Mouse (Mus musculus): Measurements from ENCODE around the gene Anapc7. TPM values are rescaled to one million over a fixed set of nuclear protein-coding genes. Genes with fewer than 3 reads are reported as not detected.

Gene Anapc7
- polyA plus RNA-seq, 2 experiments = 27.6 to 49.8 TPM

DNA sequence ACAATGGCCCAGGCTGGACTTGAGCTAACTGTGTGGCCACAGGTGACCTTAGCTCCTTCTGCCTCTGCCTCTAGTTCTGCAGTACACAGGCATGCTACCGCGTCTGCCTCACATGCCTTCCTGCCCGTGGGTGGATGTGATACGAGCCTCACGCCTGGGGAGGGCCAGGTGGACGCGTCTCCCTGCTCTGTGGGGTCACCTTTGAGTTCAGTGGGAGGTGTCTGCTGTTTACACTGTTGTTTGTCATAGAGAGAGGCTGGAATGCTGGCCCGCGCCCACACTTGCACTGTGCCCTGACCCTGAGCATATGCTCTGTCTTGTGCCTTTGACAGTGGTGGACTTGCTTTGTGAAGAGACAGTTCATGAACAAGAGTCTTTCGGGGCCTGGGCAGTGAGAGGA lies 16.0 kb upstream of the Anapc7 start:
- ATAC-seq (ENCODE audit: low FRiP score, low read depth) = no peak
- peaks cover 5% of the 10 kb centered on the region; the same call in 1 of the 2 replicates for H3K9me3 ChIP-seq (ENCODE audit: control insufficient read depth, low read length)

DNA sequence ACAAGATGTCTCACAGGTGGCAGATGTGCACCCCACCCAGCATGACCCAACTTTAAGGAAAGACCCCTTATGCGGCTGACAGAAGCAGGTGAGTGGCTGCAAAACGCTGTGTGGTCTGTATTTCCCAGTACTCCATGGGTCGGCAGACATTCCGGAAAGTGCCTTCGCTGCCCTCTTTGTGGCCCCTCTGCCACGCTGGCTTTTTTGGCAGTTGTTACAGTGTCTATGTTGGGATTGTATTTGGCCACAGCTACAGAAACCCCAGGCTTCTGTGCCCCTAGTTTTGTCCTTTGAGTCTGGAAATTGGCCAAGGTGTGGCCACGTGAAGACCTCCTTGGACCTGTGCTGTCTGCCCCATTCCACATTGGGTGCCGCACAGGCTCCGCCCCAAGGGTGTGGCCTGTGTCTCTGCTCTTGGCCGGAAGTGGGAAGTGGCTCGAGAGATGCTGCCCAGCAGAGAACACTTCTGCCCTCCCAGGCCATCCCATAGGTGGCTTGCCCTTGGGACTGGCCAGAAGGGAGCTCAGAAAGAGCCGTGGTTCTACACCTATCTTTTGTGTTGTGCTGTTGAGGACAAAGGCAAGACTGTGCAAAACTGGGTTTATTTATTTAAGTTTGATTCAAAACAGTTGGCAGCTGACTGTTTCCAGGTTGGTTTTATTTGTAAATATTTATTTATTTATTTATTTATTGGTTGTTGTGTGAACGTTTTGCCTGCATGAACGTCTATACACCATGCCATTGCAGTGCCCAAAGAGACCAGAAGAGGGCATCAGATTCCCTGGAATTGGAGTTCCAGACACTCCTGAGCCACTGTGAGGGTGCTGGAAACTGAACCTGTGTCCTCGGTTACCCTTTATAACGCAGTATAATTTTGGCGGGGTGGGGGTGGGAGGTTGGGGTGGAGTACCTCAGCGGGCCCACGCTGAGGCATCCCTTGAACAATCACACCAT lies 11.5 kb upstream of the Anapc7 start:
- no peak for TF ChIP-seq POLR2A (IDR thresholded peaks at IDR 0.05; ENCODE audit: borderline replicate concordance, extremely low read depth, insufficient read depth, insufficient read length)
- H3K9ac ChIP-seq (ENCODE audit: low read depth, low read length, severe bottlenecking) = no peak overlapping the region
- H3K36me3 ChIP-seq (ENCODE audit: control insufficient read depth, insufficient read depth, low read length) = peaks cover 25% of the 10 kb centered on the region
- DNase-seq (ENCODE audit: low spot score) (no peak), ATAC-seq (ENCODE audit: low FRiP score, low read depth) (no peak)
- no peak overlapping the region for H3K4me2 ChIP-seq (replicated peaks; ENCODE audit: low read depth, low read length, severe bottlenecking)
- no peaks in the 10 kb centered on the region for H3K4me1 ChIP-seq (ENCODE audit: control insufficient read depth, insufficient read depth, low read length)
- peaks cover 5% of the 10 kb centered on the region; the same call in 1 of the 2 replicates for H3K9me3 ChIP-seq (ENCODE audit: control insufficient read depth, low read length)
- no peak overlapping the region for H3K27ac ChIP-seq (replicated peaks; ENCODE audit: low read depth, low read length)
- 85% methylated on average over 19 of the region's 19 CpGs for WGBS
- no peaks in the 10 kb centered on the region for H3K27me3 ChIP-seq (ENCODE audit: control insufficient read depth, insufficient read depth, low read length)
- no peak overlapping the region for H3K4me3 ChIP-seq (replicated peaks; ENCODE audit: low read length)

More for the DNA sequence above, 16.0 kb upstream of the Anapc7 start:
- WGBS = 92% methylated on average over 10 of the region's 10 CpGs
- Histone ChIP-seq H3K4me3 (replicated peaks; ENCODE audit: low read length) (no peak overlapping the region), H3K36me3 (ENCODE audit: control insufficient read depth, insufficient read depth, low read length) (peaks cover 66% of the 10 kb centered on the region), H3K4me1 (ENCODE audit: control insufficient read depth, insufficient read depth, low read length) (no peaks in the 10 kb centered on the region), H3K27ac (replicated peaks; ENCODE audit: low read depth, low read length) (no peak overlapping the region), H3K27me3 (ENCODE audit: control insufficient read depth, insufficient read depth, low read length) (no peaks in the 10 kb centered on the region), H3K9ac (ENCODE audit: low read depth, low read length, severe bottlenecking) (no peak overlapping the region), H3K4me2 (replicated peaks; ENCODE audit: low read depth, low read length, severe bottlenecking) (no peak overlapping the region)
- DNase-seq (ENCODE audit: low spot score) = no peak
- no peak for TF ChIP-seq POLR2A (IDR thresholded peaks at IDR 0.05; ENCODE audit: borderline replicate concordance, extremely low read depth, insufficient read depth, insufficient read length)

DNA sequence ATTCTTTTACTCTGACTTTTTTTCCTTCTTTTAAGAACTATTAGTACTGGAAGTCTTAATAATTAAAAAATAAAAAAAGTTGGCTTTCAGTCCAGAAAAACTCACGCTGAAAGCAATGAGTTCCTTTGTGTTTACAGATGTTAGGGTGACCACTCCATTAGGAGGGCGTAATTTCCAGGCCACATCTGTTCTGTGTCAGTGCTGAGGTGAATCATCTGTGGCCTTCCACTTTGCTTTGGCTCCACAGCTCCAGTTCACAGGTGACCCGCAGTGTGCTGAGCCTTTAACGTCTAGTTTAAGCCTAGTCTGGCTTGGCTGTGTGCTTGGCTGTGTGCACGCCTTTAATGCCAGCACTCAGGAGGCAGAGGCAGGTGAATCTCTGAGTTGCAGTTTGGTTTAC lies 9.6 kb upstream of the Anapc7 start:
- DNase-seq (ENCODE audit: low spot score) = no peak

DNA sequence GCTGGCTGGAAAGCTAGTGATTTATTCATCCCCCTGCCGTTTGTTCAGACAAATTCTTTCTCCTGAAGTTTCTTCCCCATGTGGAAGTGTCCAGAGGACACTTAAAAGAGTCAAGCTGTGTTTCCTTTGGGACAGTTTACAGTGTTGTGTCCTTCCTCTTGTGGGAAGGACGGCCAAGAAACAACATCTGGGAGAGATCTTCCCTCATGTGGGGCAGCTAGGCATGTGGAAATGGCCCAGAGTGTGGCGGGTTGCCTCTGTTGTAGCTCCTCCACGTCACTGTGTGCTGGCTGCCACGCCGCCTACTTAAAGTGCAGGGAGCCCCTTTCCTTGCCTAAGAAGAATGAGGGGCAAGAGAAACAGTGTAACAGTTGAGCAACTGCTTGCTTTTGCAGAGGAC lies 8.7 kb upstream of the Anapc7 start:
- 51% methylated on average over 6 of the region's 6 CpGs for WGBS
- H3K4me2 ChIP-seq (replicated peaks; ENCODE audit: low read depth, low read length, severe bottlenecking) = no peak overlapping the region
- no peak overlapping the region for H3K27ac ChIP-seq (replicated peaks; ENCODE audit: low read depth, low read length)
- ATAC-seq (ENCODE audit: low FRiP score, low read depth) = no peak
- no peak for DNase-seq (ENCODE audit: low spot score)
- H3K27me3 ChIP-seq (ENCODE audit: control insufficient read depth, insufficient read depth, low read length) = no peaks in the 10 kb centered on the region
- TF ChIP-seq POLR2A (IDR thresholded peaks at IDR 0.05; ENCODE audit: borderline replicate concordance, extremely low read depth, insufficient read depth, insufficient read length) = no peak
- no peaks in the 10 kb centered on the region for H3K4me1 ChIP-seq (ENCODE audit: control insufficient read depth, insufficient read depth, low read length)
- H3K36me3 ChIP-seq (ENCODE audit: control insufficient read depth, insufficient read depth, low read length) = no peaks in the 10 kb centered on the region
- no peak overlapping the region for H3K9ac ChIP-seq (ENCODE audit: low read depth, low read length, severe bottlenecking)
- H3K9me3 ChIP-seq (ENCODE audit: control insufficient read depth, low read length) = no peaks in the 10 kb centered on the region
- no peak overlapping the region for H3K4me3 ChIP-seq (replicated peaks; ENCODE audit: low read length)

More for the DNA sequence above, 9.6 kb upstream of the Anapc7 start:
- Histone ChIP-seq H3K9me3 (ENCODE audit: control insufficient read depth, low read length) (no peaks in the 10 kb centered on the region), H3K27ac (replicated peaks; ENCODE audit: low read depth, low read length) (no peak overlapping the region), H3K36me3 (ENCODE audit: control insufficient read depth, insufficient read depth, low read length) (peaks cover 6% of the 10 kb centered on the region; the same call in 1 of the 2 replicates), H3K4me3 (replicated peaks; ENCODE audit: low read length) (no peak overlapping the region), H3K27me3 (ENCODE audit: control insufficient read depth, insufficient read depth, low read length) (no peaks in the 10 kb centered on the region), H3K4me2 (replicated peaks; ENCODE audit: low read depth, low read length, severe bottlenecking) (no peak overlapping the region), H3K4me1 (ENCODE audit: control insufficient read depth, insufficient read depth, low read length) (no peaks in the 10 kb centered on the region), H3K9ac (ENCODE audit: low read depth, low read length, severe bottlenecking) (no peak overlapping the region)
- 64% methylated on average over 5 of the region's 5 CpGs for WGBS
- ATAC-seq (ENCODE audit: low FRiP score, low read depth) = no peak
- no peak for TF ChIP-seq POLR2A (IDR thresholded peaks at IDR 0.05; ENCODE audit: borderline replicate concordance, extremely low read depth, insufficient read depth, insufficient read length)

DNA sequence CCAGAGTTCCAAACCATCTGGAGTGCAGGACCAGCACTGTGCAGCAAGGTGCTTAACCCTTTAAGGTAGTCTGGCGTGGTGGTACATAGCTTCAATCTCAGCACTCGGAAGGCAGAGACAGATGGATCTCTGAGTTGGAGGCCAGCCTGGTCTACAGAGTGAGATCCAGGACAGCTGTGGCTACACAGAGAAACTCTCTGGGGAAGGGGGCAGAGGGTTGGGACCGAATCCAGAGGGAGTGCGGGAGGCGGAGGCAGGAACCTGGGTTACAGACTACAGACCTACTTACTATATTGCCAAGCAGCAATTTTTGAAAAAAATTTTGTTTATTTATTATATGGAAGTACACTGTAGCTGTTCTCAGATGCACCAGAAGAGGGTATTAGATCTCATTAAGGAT lies 7.1 kb upstream of the Anapc7 start:
- no peak overlapping the region for H3K27ac ChIP-seq (replicated peaks; ENCODE audit: low read depth, low read length)
- H3K9ac ChIP-seq (ENCODE audit: low read depth, low read length, severe bottlenecking) = no peak overlapping the region
- H3K4me1 ChIP-seq (ENCODE audit: control insufficient read depth, insufficient read depth, low read length) = no peaks in the 10 kb centered on the region
- no peak for TF ChIP-seq POLR2A (IDR thresholded peaks at IDR 0.05; ENCODE audit: borderline replicate concordance, extremely low read depth, insufficient read depth, insufficient read length)
- no peaks in the 10 kb centered on the region for H3K9me3 ChIP-seq (ENCODE audit: control insufficient read depth, low read length)
- 91% methylated on average over 5 of the region's 5 CpGs for WGBS
- H3K27me3 ChIP-seq (ENCODE audit: control insufficient read depth, insufficient read depth, low read length) = no peaks in the 10 kb centered on the region
- DNase-seq (ENCODE audit: low spot score) = no peak
- no peak overlapping the region for H3K4me3 ChIP-seq (replicated peaks; ENCODE audit: low read length)
- no peaks in the 10 kb centered on the region for H3K36me3 ChIP-seq (ENCODE audit: control insufficient read depth, insufficient read depth, low read length)
- no peak for ATAC-seq (ENCODE audit: low FRiP score, low read depth)
- H3K4me2 ChIP-seq (replicated peaks; ENCODE audit: low read depth, low read length, severe bottlenecking) = no peak overlapping the region
